Mouse (Mus musculus) spleen, postnatal 14 days (tissue): ENCODE results near the gene Rasa2.
"Not testable (repeated sequence)": the region's sequence is repeated elsewhere in the genome, so short reads cannot be mapped to it uniquely, and the experiment has no call there.

Experiments used
- DNase-seq, 2 experiments: peaks; one replicate each; pipeline ENCODE4 v3.0.0; 2021 to 2022; ENCODE audit warnings: low spot score in 2 of 2

Rasa2 gene

DNA sequence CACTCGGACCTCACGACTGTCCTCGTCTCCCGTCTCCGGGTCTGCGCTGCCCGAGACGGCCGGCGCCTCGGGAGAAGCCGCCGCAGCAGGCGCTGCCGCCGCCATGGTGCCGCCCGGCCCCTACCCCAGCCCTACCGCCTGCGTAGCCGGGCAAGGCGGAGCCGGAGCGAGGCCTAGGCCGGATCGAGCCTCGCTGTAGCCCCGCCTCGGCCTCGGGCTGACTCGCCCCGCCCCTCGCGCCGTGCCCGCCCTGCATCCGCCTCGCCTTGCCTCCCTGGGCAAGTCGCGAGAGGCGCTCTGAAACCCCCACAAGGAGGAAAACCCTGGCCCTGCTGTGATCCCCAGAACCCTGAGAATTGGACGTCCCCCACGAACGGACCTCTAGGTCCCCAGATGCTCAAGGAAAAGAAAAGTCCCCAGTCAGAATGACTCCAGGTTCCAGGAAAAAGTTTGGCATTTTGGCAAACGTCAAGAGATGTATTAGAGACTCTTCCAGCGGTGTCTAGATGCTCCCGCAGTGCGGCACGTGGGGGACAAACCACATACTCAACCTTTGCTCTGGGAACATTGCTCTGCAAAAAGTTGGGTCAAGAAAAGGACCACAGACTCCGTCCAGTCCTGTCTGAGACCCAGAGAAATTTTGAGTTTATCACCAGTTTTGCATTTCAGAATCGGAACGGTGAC lies at the start of gene Rasa2:
Gene Rasa2 (minus strand): TSS at position 229 of the 684 bp plus-strand sequence.
- DNase-seq, result peak; percentile 86 to 88

DNA sequence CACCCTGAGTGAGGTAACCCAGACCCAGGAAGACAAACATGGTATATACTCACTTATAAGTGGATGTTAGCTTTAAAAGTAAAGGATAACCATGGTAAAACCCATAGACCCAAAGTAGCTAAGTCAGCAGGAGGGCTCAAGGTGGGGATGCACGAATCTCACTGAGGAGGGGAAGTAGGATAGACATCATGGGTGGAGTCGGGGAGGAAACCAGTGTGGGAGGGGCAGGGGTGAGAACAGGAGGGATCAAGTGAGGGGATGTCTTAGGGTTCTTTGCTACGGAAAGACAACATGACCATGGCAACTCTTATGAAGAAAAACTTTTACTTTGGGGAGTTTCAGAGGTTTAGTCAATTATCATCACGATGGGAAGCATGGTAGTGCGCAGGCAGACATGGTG lies 47.2 kb upstream of the Rasa2 start:
- DNase-seq, result no peak

DNA sequence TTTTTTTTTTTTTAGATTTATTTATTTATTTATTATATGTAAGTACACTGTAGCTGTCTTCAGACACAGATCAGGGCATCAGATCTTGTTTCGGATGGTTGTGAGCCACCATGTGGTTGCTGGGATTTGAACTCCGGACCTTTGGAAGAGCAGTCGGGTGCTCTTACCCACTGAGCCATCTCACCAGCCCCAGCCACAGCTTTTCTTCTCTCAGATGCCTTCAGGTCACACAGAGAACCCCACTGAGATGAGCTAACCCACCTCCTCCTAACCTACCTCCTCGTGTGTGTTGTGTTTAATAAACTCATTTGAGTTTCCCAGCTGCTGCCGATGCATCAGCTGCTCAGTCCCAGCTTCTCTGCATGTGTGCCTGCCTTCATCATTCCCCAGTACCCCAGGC lies 46.3 kb upstream of the Rasa2 start:
- not testable (repeated sequence) for DNase-seq

- DNase-seq, result no peak
Observed at GRCm38 (mm10) chr9:96676671-96677070, 45.3 kb upstream of the Rasa2 start.

DNA sequence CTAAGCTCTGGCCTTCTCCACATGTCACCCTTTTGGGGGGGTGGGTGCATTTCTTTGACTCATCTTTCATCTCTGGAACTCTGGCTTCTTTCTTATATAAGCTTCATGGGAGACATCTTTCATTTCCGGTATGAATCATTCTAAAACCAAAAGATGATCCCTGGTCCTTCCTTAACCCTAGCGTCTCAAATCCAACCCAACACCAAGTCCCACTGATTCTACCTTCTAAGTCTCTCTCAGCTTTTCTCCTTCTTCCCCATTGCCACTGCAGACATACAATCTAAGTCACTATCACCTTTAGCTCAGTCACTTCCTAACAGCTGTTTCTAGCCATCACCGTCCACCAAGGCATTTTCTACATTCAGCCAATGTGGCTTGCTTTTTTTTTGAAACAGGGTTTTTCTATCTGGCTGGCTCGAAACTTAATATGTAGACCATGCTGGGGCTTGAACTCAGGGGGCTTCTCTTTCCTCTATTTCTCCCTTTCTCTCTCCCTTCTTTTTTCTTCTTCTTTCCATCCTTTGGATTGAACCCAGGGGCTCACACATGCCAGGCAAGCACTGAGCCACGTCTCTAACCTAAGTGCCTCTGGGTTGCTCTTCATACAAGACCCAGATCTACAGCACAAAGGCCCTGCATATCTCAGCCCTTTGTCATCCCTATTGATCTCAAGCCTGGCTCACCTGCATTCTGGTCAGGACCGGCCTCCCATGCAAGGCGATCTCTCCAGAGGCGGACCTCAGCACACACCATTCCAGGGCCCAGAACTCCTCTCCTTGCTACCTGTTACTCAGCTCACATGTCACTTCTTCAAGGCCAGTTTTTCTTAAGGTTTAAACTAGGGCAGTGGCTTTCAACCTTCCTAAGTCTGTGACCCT lies 44.6 kb upstream of the Rasa2 start:
- no peak for DNase-seq

- DNase-seq, result peak in 1 of 2 experiments; percentile 36
Observed at GRCm38 (mm10) chr9:96675071-96675762, 43.8 kb upstream of the Rasa2 start.

GRCm38 (mm10) chr9:96674301-96674700 lies 42.9 kb upstream of the Rasa2 start:
- DNase-seq, result no peak

GRCm38 (mm10) chr9:96672466-96672865 lies 41.0 kb upstream of the Rasa2 start:
- no peak for DNase-seq

- DNase-seq, result no peak
Observed at GRCm38 (mm10) chr9:96671249-96671648, 39.8 kb upstream of the Rasa2 start.

GRCm38 (mm10) chr9:96669877-96670276 lies 38.5 kb upstream of the Rasa2 start:
- peak; percentile 80 to 87 for DNase-seq

DNA sequence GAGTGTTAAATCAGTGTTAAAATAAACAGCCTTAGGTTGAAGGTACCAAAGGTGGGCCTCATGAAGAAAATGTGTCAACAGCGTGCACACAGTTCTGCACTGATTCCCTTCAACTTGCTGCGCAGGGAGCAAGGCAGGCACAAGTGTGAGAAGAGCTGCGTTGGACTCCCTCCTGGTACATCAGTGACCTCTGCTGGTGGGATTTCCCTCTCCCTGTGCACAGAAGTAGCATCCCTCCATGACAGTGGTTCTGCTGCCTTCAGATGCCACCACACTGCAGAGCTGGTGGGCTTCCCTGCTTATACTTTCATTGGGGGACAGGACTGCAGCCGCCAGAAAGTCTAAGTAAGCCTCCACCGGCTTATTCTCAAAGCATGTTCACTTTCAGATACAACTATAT lies 37.2 kb upstream of the Rasa2 start:
- DNase-seq, result peak; percentile 33 to 63

DNA sequence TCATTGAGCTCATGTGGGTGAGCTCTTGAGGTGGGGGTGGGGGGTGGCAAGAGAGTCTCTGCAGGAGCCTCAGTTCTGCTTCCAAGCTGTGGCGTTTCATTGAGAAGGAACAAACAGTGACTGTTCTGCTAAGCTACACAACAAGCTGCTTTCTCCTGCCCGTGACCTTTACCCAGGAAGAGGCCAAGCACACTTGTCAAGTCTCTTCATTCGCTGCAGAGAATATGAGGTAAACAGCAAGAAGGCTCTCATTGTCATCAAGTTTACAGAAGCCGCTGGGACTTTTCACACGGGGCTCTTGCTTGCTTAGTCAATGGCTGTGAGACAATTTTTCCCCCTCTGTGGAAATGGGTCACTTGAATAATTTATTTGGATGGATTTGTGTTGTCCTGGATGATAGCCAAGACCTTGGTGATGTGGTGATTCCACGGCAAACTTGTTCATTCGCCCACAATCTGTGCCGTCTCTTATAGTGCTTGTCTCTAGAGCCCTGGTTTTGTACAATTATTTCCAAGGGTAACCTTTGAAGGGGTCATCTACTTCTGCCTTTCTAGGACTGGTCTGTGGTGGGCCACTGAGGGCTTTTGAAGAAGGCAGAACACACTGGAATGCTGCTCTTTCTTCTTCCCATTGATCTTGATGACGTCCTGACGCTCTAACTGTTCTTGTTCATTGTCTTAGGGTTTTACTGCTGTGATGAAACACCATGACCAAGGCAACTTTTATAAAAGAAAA lies 29.3 kb upstream of the Rasa2 start:
- DNase-seq, result no peak

DNA sequence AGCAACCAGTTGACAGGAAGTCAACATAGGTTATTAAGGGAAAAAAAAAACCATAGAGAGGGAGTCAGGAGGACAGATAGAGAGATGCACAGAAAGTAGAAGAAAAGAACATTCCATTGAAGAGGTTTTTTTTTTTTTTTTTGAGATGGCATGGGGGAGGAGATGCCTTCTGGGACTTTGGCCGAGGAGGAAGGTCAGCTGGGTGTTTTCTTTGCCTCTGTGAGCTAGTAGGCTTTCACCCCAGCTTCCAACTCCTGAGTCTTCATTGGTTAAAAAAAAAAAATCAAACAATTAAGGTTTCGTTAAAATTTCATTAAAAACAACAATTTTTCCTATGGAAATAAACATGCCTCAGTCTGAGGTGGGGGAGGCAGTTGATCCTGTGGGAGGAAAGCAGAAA lies 28.4 kb upstream of the Rasa2 start:
- no peak for DNase-seq

GRCm38 (mm10) chr9:96653538-96653937 lies 22.1 kb upstream of the Rasa2 start:
- no peak for DNase-seq

DNA sequence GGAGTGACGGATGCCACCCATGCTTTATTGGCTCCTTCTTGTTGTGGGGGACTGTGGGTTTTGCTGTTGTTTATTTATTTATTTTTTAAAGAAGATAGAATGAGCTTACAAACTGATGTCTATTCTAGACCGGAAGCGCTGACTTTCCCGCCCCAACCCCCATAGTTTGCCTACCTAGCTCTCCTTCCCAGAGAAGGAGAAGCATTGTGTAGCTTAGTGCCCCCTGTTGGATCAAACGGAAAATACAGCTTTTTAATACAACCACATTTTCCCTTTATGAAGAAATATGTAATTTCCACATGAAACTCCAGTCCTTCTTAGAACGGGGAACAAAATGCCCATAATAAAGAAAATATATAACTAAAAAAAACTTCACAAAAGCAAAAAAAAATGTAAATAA lies 21.3 kb upstream of the Rasa2 start:
- DNase-seq, result no peak

DNA sequence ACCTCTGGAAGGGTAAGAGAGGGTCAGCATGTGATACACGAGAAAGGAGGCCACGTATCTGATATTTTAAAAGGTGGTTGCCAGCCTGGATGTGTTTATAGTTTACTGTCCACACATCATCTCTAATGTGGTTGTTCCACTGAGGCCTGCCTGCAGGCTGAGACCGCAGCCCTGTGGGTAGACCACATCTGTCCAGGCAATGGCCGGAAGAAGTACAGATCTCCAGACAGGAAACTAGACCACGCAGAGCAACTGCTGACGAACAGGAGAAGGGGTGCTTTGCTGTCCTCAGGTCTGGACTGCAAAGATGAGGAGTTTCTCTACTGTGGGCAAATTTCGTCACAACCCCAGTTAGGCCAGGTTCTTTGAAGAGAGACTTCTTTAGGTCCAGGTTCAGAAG lies 19.4 kb upstream of the Rasa2 start:
- DNase-seq, result no peak

- no peak for DNase-seq
Observed at GRCm38 (mm10) chr9:96649924-96650323, 18.5 kb upstream of the Rasa2 start.

GRCm38 (mm10) chr9:96649362-96649761 lies 17.9 kb upstream of the Rasa2 start:
- DNase-seq, result no peak

DNA sequence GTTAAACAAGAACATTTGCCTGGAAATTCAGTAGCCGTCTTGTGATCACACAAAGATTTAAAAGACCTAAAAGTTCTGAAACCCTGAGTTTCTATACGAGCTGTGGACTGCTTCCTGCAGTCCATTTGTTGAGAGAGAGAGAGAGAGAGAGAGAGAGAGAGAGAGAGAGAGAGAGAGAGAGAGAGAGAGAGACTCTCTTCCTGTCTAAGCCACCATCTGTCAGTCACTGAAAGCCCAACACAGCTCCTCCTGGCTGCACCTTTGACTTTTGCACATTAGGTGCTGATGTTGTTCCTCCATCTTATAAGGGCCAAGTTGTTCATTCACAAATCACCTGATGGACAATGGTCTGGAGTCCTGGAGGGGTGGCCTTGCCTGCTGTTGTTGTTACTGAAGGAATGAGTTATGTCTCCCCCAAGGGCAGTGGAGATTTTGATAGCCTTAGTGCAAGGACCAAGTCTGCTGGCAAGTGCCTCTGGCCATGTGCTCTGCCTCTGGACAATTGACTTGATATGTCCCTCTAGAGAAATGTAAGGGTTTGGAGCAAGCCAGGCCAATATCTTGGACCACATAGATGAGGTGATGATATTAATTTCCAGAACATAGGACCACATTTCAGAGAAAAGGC lies 15.4 kb upstream of the Rasa2 start:
- no peak for DNase-seq

DNA sequence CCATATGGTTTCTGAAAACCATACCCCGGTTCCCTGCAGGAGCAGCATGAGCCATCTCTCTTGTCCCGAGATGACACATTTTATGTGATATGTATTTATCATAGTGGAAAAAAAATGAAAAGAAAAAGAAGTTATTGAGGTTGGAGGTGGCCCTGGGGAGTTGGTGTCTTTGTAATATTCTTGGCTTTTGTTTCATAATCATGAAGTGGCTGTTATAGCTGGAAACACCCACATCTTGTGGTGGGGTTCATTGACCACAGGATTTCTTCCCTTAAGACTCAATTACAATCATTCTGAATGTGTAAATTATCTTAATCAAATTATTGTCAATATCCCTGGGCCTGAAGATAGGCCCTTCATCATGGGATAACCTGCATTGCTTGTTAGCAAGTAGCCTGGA lies 13.4 kb upstream of the Rasa2 start:
- DNase-seq, result no peak

GRCm38 (mm10) chr9:96644002-96644401 lies 12.6 kb upstream of the Rasa2 start:
- DNase-seq, result not testable (repeated sequence)
